Mouse (Mus musculus): ENCODE measurements around the gene Ssh3. TPM values are rescaled to one million over a fixed set of nuclear protein-coding genes. Genes with fewer than 3 reads are reported as not detected.

Gene Ssh3
- total and polyA plus RNA-seq, 2 experiments from 2014 or later = 18.9 to 69.6 TPM

- no peaks in the 10 kb centered on the region for H3K36me3 ChIP-seq (ENCODE audit: insufficient read depth, low read length)
- H3K4me1 ChIP-seq (ENCODE audit: insufficient read depth, low read length) = no peaks in the 10 kb centered on the region
- no peak overlapping the region for H3K4me3 ChIP-seq (ENCODE audit: low read length)
- H3K4me2 ChIP-seq (ENCODE audit: low read depth, low read length) = no peak overlapping the region
- H3K9me3 ChIP-seq (ENCODE audit: low read length) = no peaks in the 10 kb centered on the region
- WGBS = 68% methylated on average over 1 of the region's 1 CpGs
- no peaks in the 10 kb centered on the region for H3K27me3 ChIP-seq (ENCODE audit: insufficient read depth, low read length)
- H3K9ac ChIP-seq (replicated peaks; ENCODE audit: low read length) = no peak overlapping the region
- peak; percentile 53 for TF ChIP-seq CTCF (IDR thresholded peaks at IDR 0.05; ENCODE audit: low read depth)
- H3K27ac ChIP-seq = no peak overlapping the region
- DNase-seq (ENCODE audit: low spot score) (no peak), ATAC-seq (no peak)
Measured at GRCm38 (mm10) chr19:4247010-4247409, 22.0 kb downstream of the Ssh3 start.

GRCm38 (mm10) chr19:4244775-4245174 is 24.2 kb downstream of the Ssh3 start:
- H3K4me2 ChIP-seq (ENCODE audit: low read depth, low read length) = no peak overlapping the region
- H3K27me3 ChIP-seq (ENCODE audit: insufficient read depth, low read length) = no peaks in the 10 kb centered on the region
- DNase-seq (ENCODE audit: low spot score) (no peak), ATAC-seq (no peak)
- H3K9me3 ChIP-seq (ENCODE audit: low read length) = no peaks in the 10 kb centered on the region
- H3K9ac ChIP-seq (replicated peaks; ENCODE audit: low read length) = no peak overlapping the region
- no peaks in the 10 kb centered on the region for H3K36me3 ChIP-seq (ENCODE audit: insufficient read depth, low read length)
- WGBS = 84% methylated on average over 6 of the region's 6 CpGs
- no peaks in the 10 kb centered on the region for H3K4me1 ChIP-seq (ENCODE audit: insufficient read depth, low read length)
- TF ChIP-seq CTCF (IDR thresholded peaks at IDR 0.05; ENCODE audit: low read depth) = no peak
- H3K4me3 ChIP-seq (ENCODE audit: low read length) = no peak overlapping the region
- no peak overlapping the region for H3K27ac ChIP-seq

- TF ChIP-seq CTCF (IDR thresholded peaks at IDR 0.05; ENCODE audit: low read depth) = peak; percentile 41
- 65% methylated on average over 3 of the region's 3 CpGs for WGBS
- no peaks in the 10 kb centered on the region for H3K27me3 ChIP-seq (ENCODE audit: insufficient read depth, low read length)
- H3K4me2 ChIP-seq (ENCODE audit: low read depth, low read length) = no peak overlapping the region
- no peak for ATAC-seq
- no peaks in the 10 kb centered on the region for H3K9me3 ChIP-seq (ENCODE audit: low read length)
- no peaks in the 10 kb centered on the region for H3K4me1 ChIP-seq (ENCODE audit: insufficient read depth, low read length)
- H3K36me3 ChIP-seq (ENCODE audit: insufficient read depth, low read length) = no peaks in the 10 kb centered on the region
- H3K4me3 ChIP-seq (ENCODE audit: low read length) = no peak overlapping the region
- no peak overlapping the region for H3K9ac ChIP-seq (replicated peaks; ENCODE audit: low read length)
- no peak overlapping the region for H3K27ac ChIP-seq
- no peak for DNase-seq (ENCODE audit: low spot score)
Measured at GRCm38 (mm10) chr19:4242416-4242815, 26.6 kb downstream of the Ssh3 start.

GRCm38 (mm10) chr19:4240247-4240668 is 28.7 kb downstream of the Ssh3 start:
- no peak overlapping the region for H3K4me3 ChIP-seq (ENCODE audit: low read length)
- WGBS = 70% methylated on average over 8 of the region's 8 CpGs
- no peaks in the 10 kb centered on the region for H3K27me3 ChIP-seq (ENCODE audit: insufficient read depth, low read length)
- DNase-seq (ENCODE audit: low spot score) (no peak), ATAC-seq (no peak)
- no peaks in the 10 kb centered on the region for H3K4me1 ChIP-seq (ENCODE audit: insufficient read depth, low read length)
- no peaks in the 10 kb centered on the region for H3K9me3 ChIP-seq (ENCODE audit: low read length)
- no peak overlapping the region for H3K27ac ChIP-seq
- H3K9ac ChIP-seq (replicated peaks; ENCODE audit: low read length) = no peak overlapping the region
- no peak overlapping the region for H3K4me2 ChIP-seq (ENCODE audit: low read depth, low read length)
- no peak for TF ChIP-seq CTCF (IDR thresholded peaks at IDR 0.05; ENCODE audit: low read depth)
- no peaks in the 10 kb centered on the region for H3K36me3 ChIP-seq (ENCODE audit: insufficient read depth, low read length)

GRCm38 (mm10) chr19:4234548-4234947 is 34.4 kb downstream of the Ssh3 start:
- DNase-seq (ENCODE audit: low spot score) (no peak), ATAC-seq (no peak)
- H3K27ac ChIP-seq = no peak overlapping the region
- 75% methylated on average over 4 of the region's 4 CpGs for WGBS
- TF ChIP-seq CTCF (IDR thresholded peaks at IDR 0.05; ENCODE audit: low read depth) = no peak
- H3K9me3 ChIP-seq (ENCODE audit: low read length) = no peaks in the 10 kb centered on the region
- H3K4me3 ChIP-seq (ENCODE audit: low read length) = no peak overlapping the region
- no peaks in the 10 kb centered on the region for H3K36me3 ChIP-seq (ENCODE audit: insufficient read depth, low read length)
- peaks cover 6% of the 10 kb centered on the region; the same call in 1 of the 2 replicates for H3K4me1 ChIP-seq (ENCODE audit: insufficient read depth, low read length)
- no peak overlapping the region for H3K9ac ChIP-seq (replicated peaks; ENCODE audit: low read length)
- no peaks in the 10 kb centered on the region for H3K27me3 ChIP-seq (ENCODE audit: insufficient read depth, low read length)
- H3K4me2 ChIP-seq (ENCODE audit: low read depth, low read length) = no peak overlapping the region

- ATAC-seq (no peak), DNase-seq (ENCODE audit: low spot score) (no peak)
- Histone ChIP-seq H3K27me3 (ENCODE audit: insufficient read depth, low read length) (no peaks in the 10 kb centered on the region), H3K4me3 (ENCODE audit: low read length) (no peak overlapping the region), H3K27ac (peak overlapping the region; percentile 77), H3K9me3 (ENCODE audit: low read length) (no peaks in the 10 kb centered on the region), H3K9ac (replicated peaks; ENCODE audit: low read length) (peak overlapping the region; percentile 59; the same call in 1 of the 2 replicates), H3K4me1 (ENCODE audit: insufficient read depth, low read length) (peaks cover 6% of the 10 kb centered on the region; the same call in 1 of the 2 replicates), H3K36me3 (ENCODE audit: insufficient read depth, low read length) (no peaks in the 10 kb centered on the region), H3K4me2 (ENCODE audit: low read depth, low read length) (peak overlapping the region; percentile 80)
- no peak for TF ChIP-seq CTCF (IDR thresholded peaks at IDR 0.05; ENCODE audit: low read depth)
- WGBS = 80% methylated on average over 7 of the region's 7 CpGs
Measured at GRCm38 (mm10) chr19:4232651-4233050, 36.3 kb downstream of the Ssh3 start.

GRCm38 (mm10) chr19:4232186-4232572 is 36.8 kb downstream of the Ssh3 start:
- DNase-seq (ENCODE audit: low spot score) (no peak), ATAC-seq (no peak; the same call in 1 of the 2 replicates)
- Histone ChIP-seq H3K4me1 (ENCODE audit: insufficient read depth, low read length) (peaks cover 6% of the 10 kb centered on the region; the same call in 1 of the 2 replicates), H3K27ac (peak overlapping the region; percentile 77), H3K9me3 (ENCODE audit: low read length) (no peaks in the 10 kb centered on the region), H3K9ac (replicated peaks; ENCODE audit: low read length) (peak overlapping the region; percentile 59), H3K36me3 (ENCODE audit: insufficient read depth, low read length) (no peaks in the 10 kb centered on the region), H3K27me3 (ENCODE audit: insufficient read depth, low read length) (no peaks in the 10 kb centered on the region), H3K4me3 (ENCODE audit: low read length) (peak overlapping the region; percentile 44), H3K4me2 (ENCODE audit: low read depth, low read length) (peak overlapping the region; percentile 80)
- WGBS = 13% methylated on average over 2 of the region's 2 CpGs
- TF ChIP-seq CTCF (IDR thresholded peaks at IDR 0.05; ENCODE audit: low read depth) = no peak

Measured in hindbrain, postnatal 0 days (tissue).